Mouse (Mus musculus): ENCODE measurements around the gene Traf6.

DNA sequence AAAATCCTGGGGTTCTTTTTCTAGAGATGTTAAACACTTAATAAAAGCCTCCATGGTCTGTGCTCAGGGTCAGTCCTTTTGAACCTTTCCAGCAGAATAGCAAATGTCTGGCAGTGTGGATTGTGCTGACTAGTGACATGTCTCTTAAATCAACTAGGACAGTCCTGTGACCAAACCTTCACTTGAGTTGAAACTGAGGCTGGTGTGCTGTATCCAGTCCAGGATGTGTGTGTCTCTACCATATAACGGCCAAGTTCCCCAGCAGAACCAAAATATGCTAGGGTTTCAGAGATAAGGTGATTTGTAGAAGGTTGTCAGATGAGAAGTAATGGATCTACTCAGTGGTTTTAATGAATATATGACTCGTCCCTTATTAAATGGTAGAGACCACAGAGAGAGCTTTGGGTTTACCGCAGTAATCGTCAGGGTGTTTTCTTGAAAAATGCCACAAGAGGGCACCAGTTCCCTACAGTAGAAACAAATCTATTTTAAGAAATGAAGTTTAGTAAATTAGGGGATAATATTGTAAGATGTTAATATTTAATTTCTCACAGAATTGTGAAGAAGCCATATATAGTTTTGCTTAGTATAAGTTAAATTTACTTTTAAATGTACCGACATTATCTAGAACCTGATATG, 15.5 kb downstream of the Traf6 start:
- no peak for TF ChIP-seq MAFK (IDR thresholded peaks at IDR 0.05; ENCODE audit: insufficient read depth, low read depth, low read length)
- no peak for TF ChIP-seq CHD2 (IDR thresholded peaks at IDR 0.05; ENCODE audit: low read depth, low read length)
- peak; percentile 58; the same call in 1 of the 2 replicates for TF ChIP-seq ZC3H11A (IDR thresholded peaks at IDR 0.05; ENCODE audit: borderline replicate concordance, low read depth, low read length)
- TF ChIP-seq HCFC1 (IDR thresholded peaks at IDR 0.05; ENCODE audit: borderline replicate concordance, insufficient read depth, low read length), result no peak

Measured in ES-E14 (cell line).